Mouse (Mus musculus): ENCODE data around the gene Mpp5. TPM values are rescaled to one million over a fixed set of nuclear protein-coding genes. Genes with fewer than 3 reads are reported as not detected.

Gene Mpp5
- polyA plus RNA-seq (2015; fragmentation: Nextera tagmentation; extraction: Ambion mirVana) = 21.8 and 26.1 TPM in 2 replicates

GRCm38 (mm10) chr12:78748557-78749377, at the start of gene Mpp5:
TSS of gene Mpp5 (plus strand) at chr12:78748907.
- WGBS = 2% methylated on average over 67 of the region's 98 CpGs
- Histone ChIP-seq H3K4me2 (peak within 1 kb of the TSS; percentile 97), H3K4me3 (peak within 1 kb of the TSS; percentile 88), H3K9me3 (no peaks in the 10 kb centered on the region), H3K27ac (peak within 1 kb of the TSS; percentile 98), H3K36me3 (no peaks in the 10 kb centered on the region), H3K4me1 (peaks cover 19% of the 10 kb centered on the region), H3K27me3 (peaks cover 4% of the 10 kb centered on the region; the same call in 1 of the 2 replicates), H3K9ac (peak within 1 kb of the TSS; percentile 87)
- ATAC-seq (ENCODE audit: borderline replicate concordance, extremely low read depth, low FRiP score, low TSS enrichment) = peak; percentile 100

- ATAC-seq (ENCODE audit: borderline replicate concordance, extremely low read depth, low FRiP score, low TSS enrichment) = no peak
- Histone ChIP-seq H3K4me2 (no peak overlapping the region), H3K9ac (no peak overlapping the region), H3K36me3 (no peaks in the 10 kb centered on the region), H3K27me3 (no peaks in the 10 kb centered on the region), H3K9me3 (no peaks in the 10 kb centered on the region), H3K27ac (no peak overlapping the region), H3K4me3 (no peak overlapping the region), H3K4me1 (no peaks in the 10 kb centered on the region)
- WGBS = 69% methylated on average over 2 of the region's 2 CpGs
Measured at GRCm38 (mm10) chr12:78717783-78718182, 30.9 kb upstream of the Mpp5 start.

- Histone ChIP-seq H3K27ac (no peak overlapping the region), H3K4me2 (no peak overlapping the region), H3K9ac (no peak overlapping the region), H3K4me3 (no peak overlapping the region), H3K4me1 (no peaks in the 10 kb centered on the region), H3K36me3 (no peaks in the 10 kb centered on the region), H3K9me3 (no peaks in the 10 kb centered on the region), H3K27me3 (no peaks in the 10 kb centered on the region)
- no peak for ATAC-seq (ENCODE audit: borderline replicate concordance, extremely low read depth, low FRiP score, low TSS enrichment)
- WGBS = 41% methylated on average over 4 of the region's 4 CpGs
Measured at GRCm38 (mm10) chr12:78727723-78728122, 21.0 kb upstream of the Mpp5 start.

GRCm38 (mm10) chr12:78739633-78740032, 9.1 kb upstream of the Mpp5 start:
- H3K4me3 ChIP-seq = no peak overlapping the region
- 0 out of 2 replicates have a peak, but pooled peaks cover 6% of the 10 kb centered on the region for H3K4me1 ChIP-seq
- ATAC-seq (ENCODE audit: borderline replicate concordance, extremely low read depth, low FRiP score, low TSS enrichment) = no peak
- no peak overlapping the region for H3K4me2 ChIP-seq
- no peak overlapping the region for H3K9ac ChIP-seq
- 33% methylated on average over 2 of the region's 2 CpGs for WGBS
- H3K27me3 ChIP-seq = no peaks in the 10 kb centered on the region
- H3K9me3 ChIP-seq = no peaks in the 10 kb centered on the region
- no peak overlapping the region for H3K27ac ChIP-seq
- no peaks in the 10 kb centered on the region for H3K36me3 ChIP-seq

- Histone ChIP-seq H3K4me1 (0 out of 2 replicates have a peak, but pooled peaks cover 6% of the 10 kb centered on the region), H3K36me3 (no peaks in the 10 kb centered on the region), H3K4me3 (no peak overlapping the region), H3K4me2 (no peak overlapping the region), H3K9me3 (no peaks in the 10 kb centered on the region), H3K27ac (no peak overlapping the region), H3K9ac (no peak overlapping the region), H3K27me3 (no peaks in the 10 kb centered on the region)
- ATAC-seq (ENCODE audit: borderline replicate concordance, extremely low read depth, low FRiP score, low TSS enrichment) = no peak
- WGBS = 78% methylated on average over 2 of the region's 2 CpGs
Measured at GRCm38 (mm10) chr12:78740289-78740688, 8.4 kb upstream of the Mpp5 start.

GRCm38 (mm10) chr12:78746226-78746625, 2.5 kb upstream of the Mpp5 start:
- no peak overlapping the region for H3K4me2 ChIP-seq
- H3K9ac ChIP-seq = no peak overlapping the region
- peaks cover 4% of the 10 kb centered on the region; the same call in 1 of the 2 replicates for H3K27me3 ChIP-seq
- no peak for ATAC-seq (ENCODE audit: borderline replicate concordance, extremely low read depth, low FRiP score, low TSS enrichment)
- no peak overlapping the region for H3K4me3 ChIP-seq
- WGBS = 71% methylated on average over 6 of the region's 6 CpGs
- no peaks in the 10 kb centered on the region for H3K9me3 ChIP-seq
- no peak overlapping the region for H3K27ac ChIP-seq
- no peaks in the 10 kb centered on the region for H3K36me3 ChIP-seq
- H3K4me1 ChIP-seq = peaks cover 12% of the 10 kb centered on the region

GRCm38 (mm10) chr12:78747406-78747805, 1.3 kb upstream of the Mpp5 start:
- peak overlapping the region; percentile 88 for H3K4me3 ChIP-seq
- no peak for ATAC-seq (ENCODE audit: borderline replicate concordance, extremely low read depth, low FRiP score, low TSS enrichment)
- H3K36me3 ChIP-seq = no peaks in the 10 kb centered on the region
- peaks cover 17% of the 10 kb centered on the region for H3K4me1 ChIP-seq
- H3K9me3 ChIP-seq = no peaks in the 10 kb centered on the region
- no peak overlapping the region for H3K27ac ChIP-seq
- 34% methylated on average over 1 of the region's 1 CpGs for WGBS
- peak overlapping the region; percentile 97 for H3K4me2 ChIP-seq
- no peak overlapping the region for H3K9ac ChIP-seq
- peaks cover 4% of the 10 kb centered on the region; the same call in 1 of the 2 replicates for H3K27me3 ChIP-seq

GRCm38 (mm10) chr12:78748113-78748512, 594 bp upstream of the Mpp5 start:
- H3K4me1 ChIP-seq = peaks cover 19% of the 10 kb centered on the region
- WGBS = 0% methylated on average over 10 of the region's 10 CpGs
- peaks cover 4% of the 10 kb centered on the region; the same call in 1 of the 2 replicates for H3K27me3 ChIP-seq
- H3K27ac ChIP-seq = peak overlapping the region; percentile 75
- peak overlapping the region; percentile 97 for H3K4me2 ChIP-seq
- H3K36me3 ChIP-seq = no peaks in the 10 kb centered on the region
- no peaks in the 10 kb centered on the region for H3K9me3 ChIP-seq
- H3K9ac ChIP-seq = peak overlapping the region; percentile 57
- ATAC-seq (ENCODE audit: borderline replicate concordance, extremely low read depth, low FRiP score, low TSS enrichment) = no peak
- peak overlapping the region; percentile 88 for H3K4me3 ChIP-seq

- peak; percentile 36 for ATAC-seq (ENCODE audit: borderline replicate concordance, extremely low read depth, low FRiP score, low TSS enrichment)
- H3K4me2 ChIP-seq = peak overlapping the region; percentile 55
- WGBS = under 1% methylated on average over 25 of the region's 25 CpGs
- H3K4me3 ChIP-seq = peak overlapping the region; percentile 88
- H3K27ac ChIP-seq = peak overlapping the region; percentile 98
- no peaks in the 10 kb centered on the region for H3K36me3 ChIP-seq
- H3K9ac ChIP-seq = peak overlapping the region; percentile 87
- peaks cover 19% of the 10 kb centered on the region for H3K4me1 ChIP-seq
- H3K27me3 ChIP-seq = peaks cover 4% of the 10 kb centered on the region; the same call in 1 of the 2 replicates
- H3K9me3 ChIP-seq = no peaks in the 10 kb centered on the region
Measured at GRCm38 (mm10) chr12:78749378-78749801, 683 bp downstream of the Mpp5 start.

GRCm38 (mm10) chr12:78761979-78762378, 13.3 kb downstream of the Mpp5 start:
- 0 out of 2 replicates have a peak, but pooled peaks cover 2% of the 10 kb centered on the region for H3K4me1 ChIP-seq
- H3K27ac ChIP-seq = no peak overlapping the region
- H3K4me2 ChIP-seq = no peak overlapping the region
- no peaks in the 10 kb centered on the region for H3K36me3 ChIP-seq
- no peaks in the 10 kb centered on the region for H3K27me3 ChIP-seq
- no peaks in the 10 kb centered on the region for H3K9me3 ChIP-seq
- ATAC-seq (ENCODE audit: borderline replicate concordance, extremely low read depth, low FRiP score, low TSS enrichment) = no peak
- H3K9ac ChIP-seq = no peak overlapping the region
- no peak overlapping the region for H3K4me3 ChIP-seq

- no peak overlapping the region for H3K4me2 ChIP-seq
- no peak for ATAC-seq (ENCODE audit: borderline replicate concordance, extremely low read depth, low FRiP score, low TSS enrichment)
- WGBS = 66% methylated on average over 6 of the region's 6 CpGs
- no peaks in the 10 kb centered on the region for H3K9me3 ChIP-seq
- H3K27me3 ChIP-seq = no peaks in the 10 kb centered on the region
- no peak overlapping the region for H3K27ac ChIP-seq
- H3K9ac ChIP-seq = no peak overlapping the region
- H3K4me3 ChIP-seq = no peak overlapping the region
- no peaks in the 10 kb centered on the region for H3K4me1 ChIP-seq
- no peaks in the 10 kb centered on the region for H3K36me3 ChIP-seq
Measured at GRCm38 (mm10) chr12:78769031-78769713, 20.5 kb downstream of the Mpp5 start.

- no peaks in the 10 kb centered on the region for H3K9me3 ChIP-seq
- no peaks in the 10 kb centered on the region for H3K27me3 ChIP-seq
- H3K27ac ChIP-seq = no peak overlapping the region
- H3K4me2 ChIP-seq = no peak overlapping the region
- H3K9ac ChIP-seq = no peak overlapping the region
- no peak for ATAC-seq (ENCODE audit: borderline replicate concordance, extremely low read depth, low FRiP score, low TSS enrichment)
- no peaks in the 10 kb centered on the region for H3K36me3 ChIP-seq
- 0 out of 2 replicates have a peak, but pooled peaks cover 5% of the 10 kb centered on the region for H3K4me1 ChIP-seq
- WGBS = 58% methylated on average over 2 of the region's 2 CpGs
- H3K4me3 ChIP-seq = no peak overlapping the region
Measured at GRCm38 (mm10) chr12:78773211-78773610, 24.5 kb downstream of the Mpp5 start.
